Mouse (Mus musculus): Measurements from ENCODE around the gene Gm9913.

GRCm38 (mm10) chr2:125541451-125541850 lies 36.6 kb downstream of the Gm9913 start:
- no peak for TF ChIP-seq CTCF (conservative IDR thresholded peaks at IDR 0.05; ENCODE audit: insufficient read depth, insufficient read length, low read depth, low read length)
- no peak for TF ChIP-seq POLR2A (IDR thresholded peaks at IDR 0.05; ENCODE audit: low read depth, low read length)
